Mouse (Mus musculus): Measurements from ENCODE around the gene Med21.

- TF ChIP-seq CTCF (IDR thresholded peaks at IDR 0.05; ENCODE audit: borderline replicate concordance, insufficient read depth, low read length) (no peak), POLR2A (IDR thresholded peaks at IDR 0.05; ENCODE audit: low read depth, low read length) (no peak)
These were observed 44.3 kb downstream of the Med21 start for GRCm38 (mm10) chr6:146686463-146687196.
